Mouse (Mus musculus): ENCODE measurements around the gene Dnah2. TPM values are rescaled to one million over a fixed set of nuclear protein-coding genes. Genes with fewer than 3 reads are reported as not detected.

The Dnah2 gene
- polyA plus RNA-seq, 1 experiment from 2014 or later, result 0.90 TPM

DNA sequence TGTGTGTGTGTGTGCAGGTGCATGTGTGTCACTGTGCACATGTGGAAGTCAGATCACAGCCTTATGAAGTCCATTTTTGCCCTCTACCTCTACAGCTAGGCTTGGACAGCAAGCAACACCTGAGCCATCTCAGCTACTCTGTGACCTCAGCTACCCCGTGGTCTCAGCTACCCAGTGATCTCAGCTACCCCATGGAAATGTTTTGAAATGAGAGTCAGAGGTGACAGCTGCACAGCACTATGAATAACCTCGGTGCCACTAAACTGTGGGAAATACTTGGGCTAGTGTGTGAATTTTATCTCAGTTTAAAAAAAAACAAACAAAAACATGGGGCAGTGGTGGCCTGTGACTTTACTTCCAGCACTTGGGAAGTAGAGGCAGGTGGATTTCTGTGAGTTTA lies 58.0 kb downstream of the Dnah2 start:
- H3K9ac ChIP-seq (replicated peaks; ENCODE audit: low read length), result no peak overlapping the region
- H3K27me3 ChIP-seq (ENCODE audit: insufficient read depth, low read length), result no peaks in the 10 kb centered on the region
- no peaks in the 10 kb centered on the region for H3K4me1 ChIP-seq (ENCODE audit: insufficient read depth, low read length)
- no peaks in the 10 kb centered on the region for H3K9me3 ChIP-seq (ENCODE audit: low read length)
- H3K4me2 ChIP-seq (replicated peaks; ENCODE audit: low read depth, low read length), result no peak overlapping the region
- no peak for ATAC-seq (ENCODE audit: low FRiP score, low TSS enrichment)
- no peak overlapping the region for H3K4me3 ChIP-seq (ENCODE audit: low read length)
- no peaks in the 10 kb centered on the region for H3K36me3 ChIP-seq (ENCODE audit: insufficient read depth, low read length)
- H3K27ac ChIP-seq (ENCODE audit: low read length), result no peak overlapping the region
- 65% methylated on average over 2 of the region's 2 CpGs for WGBS

DNA sequence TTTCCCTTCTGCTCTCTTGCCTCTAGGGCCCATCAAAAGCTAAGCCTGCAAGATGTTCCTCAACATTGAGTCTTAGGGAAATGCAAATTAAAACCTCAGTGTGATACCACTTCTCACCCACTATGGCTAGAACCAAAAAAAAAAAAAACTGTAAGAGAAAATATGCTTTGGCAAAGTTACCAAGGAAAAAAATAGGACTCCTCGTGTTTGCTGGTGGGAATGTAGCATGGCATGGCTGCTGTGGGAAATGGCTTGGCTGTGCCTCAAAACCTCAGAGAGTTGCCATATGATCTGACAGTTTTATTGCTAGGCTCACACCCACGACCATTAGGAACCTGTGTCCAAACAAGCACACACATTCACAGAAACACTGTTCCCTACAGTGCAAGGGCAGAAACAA lies 61.4 kb downstream of the Dnah2 start:
- H3K36me3 ChIP-seq (ENCODE audit: insufficient read depth, low read length), result no peaks in the 10 kb centered on the region
- H3K9me3 ChIP-seq (ENCODE audit: low read length), result no peaks in the 10 kb centered on the region
- H3K9ac ChIP-seq (replicated peaks; ENCODE audit: low read length), result no peak overlapping the region
- no peaks in the 10 kb centered on the region for H3K4me1 ChIP-seq (ENCODE audit: insufficient read depth, low read length)
- no peak overlapping the region for H3K27ac ChIP-seq (ENCODE audit: low read length)
- H3K4me3 ChIP-seq (ENCODE audit: low read length), result no peak overlapping the region
- H3K27me3 ChIP-seq (ENCODE audit: insufficient read depth, low read length), result no peaks in the 10 kb centered on the region
- ATAC-seq (ENCODE audit: low FRiP score, low TSS enrichment), result no peak
- 53% methylated on average over 2 of the region's 2 CpGs for WGBS
- no peak overlapping the region for H3K4me2 ChIP-seq (replicated peaks; ENCODE audit: low read depth, low read length)

DNA sequence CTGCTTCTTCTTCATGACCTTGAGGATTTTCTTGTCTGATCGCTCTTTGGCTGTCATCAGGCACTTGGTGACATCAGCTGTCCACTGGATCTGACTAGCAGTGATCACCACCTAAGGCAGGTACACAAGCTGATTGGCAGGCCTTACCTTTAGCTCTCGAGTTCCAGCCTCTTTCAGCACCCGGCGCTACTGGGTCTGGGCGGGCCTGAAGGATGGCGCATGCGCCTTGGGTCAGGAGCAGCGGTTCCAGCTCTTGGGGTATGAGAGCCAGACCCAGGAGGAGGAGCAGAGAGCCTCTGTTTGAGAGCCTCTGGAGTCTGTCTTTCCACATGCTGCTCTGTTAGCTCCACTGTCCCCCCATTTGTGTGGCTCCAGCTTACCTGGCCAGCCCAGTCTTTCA lies 71.3 kb downstream of the Dnah2 start:
- H3K36me3 ChIP-seq (ENCODE audit: insufficient read depth, low read length), result no peaks in the 10 kb centered on the region
- ATAC-seq (ENCODE audit: low FRiP score, low TSS enrichment), result no peak
- H3K4me1 ChIP-seq (ENCODE audit: insufficient read depth, low read length), result no peaks in the 10 kb centered on the region
- H3K4me3 ChIP-seq (ENCODE audit: low read length), result no peak overlapping the region
- no peaks in the 10 kb centered on the region for H3K27me3 ChIP-seq (ENCODE audit: insufficient read depth, low read length)
- H3K4me2 ChIP-seq (replicated peaks; ENCODE audit: low read depth, low read length), result no peak overlapping the region
- H3K9ac ChIP-seq (replicated peaks; ENCODE audit: low read length), result no peak overlapping the region
- no peak overlapping the region for H3K27ac ChIP-seq (ENCODE audit: low read length)
- WGBS, result 92% methylated on average over 8 of the region's 8 CpGs
- no peaks in the 10 kb centered on the region for H3K9me3 ChIP-seq (ENCODE audit: low read length)

DNA sequence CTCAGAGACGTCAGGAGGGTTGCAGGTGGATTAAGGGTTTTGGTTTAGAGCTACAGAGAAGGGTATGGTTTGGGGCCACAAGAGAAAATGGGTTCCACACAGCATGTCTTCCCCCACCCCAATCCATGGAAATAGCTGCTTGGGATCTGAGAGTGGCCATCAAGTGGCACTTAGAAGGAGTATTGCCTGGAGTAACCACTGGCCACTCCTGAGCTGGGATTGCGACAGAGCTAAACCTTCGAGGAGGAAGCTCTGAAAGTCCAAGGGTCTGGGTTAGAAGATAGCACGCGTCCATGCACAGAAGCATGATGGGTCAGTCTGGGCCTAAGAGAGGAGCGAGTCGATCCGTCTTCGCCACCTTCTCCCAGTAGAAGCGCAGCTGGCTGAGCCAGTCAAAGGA lies 72.1 kb downstream of the Dnah2 start:
- H3K4me2 ChIP-seq (replicated peaks; ENCODE audit: low read depth, low read length), result no peak overlapping the region
- 94% methylated on average over 10 of the region's 10 CpGs for WGBS
- no peaks in the 10 kb centered on the region for H3K9me3 ChIP-seq (ENCODE audit: low read length)
- 0 out of 2 replicates have a peak, but pooled peaks cover under 1% of the 10 kb centered on the region for H3K4me1 ChIP-seq (ENCODE audit: insufficient read depth, low read length)
- no peaks in the 10 kb centered on the region for H3K27me3 ChIP-seq (ENCODE audit: insufficient read depth, low read length)
- H3K9ac ChIP-seq (replicated peaks; ENCODE audit: low read length), result no peak overlapping the region
- H3K27ac ChIP-seq (ENCODE audit: low read length), result no peak overlapping the region
- H3K4me3 ChIP-seq (ENCODE audit: low read length), result no peak overlapping the region
- no peak for ATAC-seq (ENCODE audit: low FRiP score, low TSS enrichment)
- H3K36me3 ChIP-seq (ENCODE audit: insufficient read depth, low read length), result no peaks in the 10 kb centered on the region

DNA sequence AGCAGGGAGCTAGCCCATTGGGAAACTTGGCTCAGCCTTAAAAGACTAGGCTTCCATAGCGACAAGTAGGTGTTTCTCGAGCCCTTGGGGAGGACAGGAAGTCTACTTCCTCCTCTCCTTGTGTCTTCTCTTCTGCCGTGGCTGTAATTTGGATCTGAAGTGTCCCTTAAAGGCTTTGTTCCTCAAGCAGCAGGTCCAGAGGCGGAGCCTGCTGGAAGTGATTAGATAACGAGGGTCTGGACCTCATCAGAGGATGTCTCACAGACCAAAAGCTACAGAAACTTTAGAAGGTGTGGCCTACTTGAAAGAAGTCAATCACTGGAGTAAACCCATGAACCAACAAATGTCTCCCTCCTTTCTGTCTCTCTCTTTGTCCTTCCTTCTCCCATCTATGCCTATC lies 74.2 kb downstream of the Dnah2 start:
- no peak overlapping the region for H3K4me2 ChIP-seq (replicated peaks; ENCODE audit: low read depth, low read length)
- ATAC-seq (ENCODE audit: low FRiP score, low TSS enrichment), result no peak
- H3K27ac ChIP-seq (ENCODE audit: low read length), result no peak overlapping the region
- H3K36me3 ChIP-seq (ENCODE audit: insufficient read depth, low read length), result no peaks in the 10 kb centered on the region
- WGBS, result 29% methylated on average over 5 of the region's 5 CpGs
- no peaks in the 10 kb centered on the region for H3K9me3 ChIP-seq (ENCODE audit: low read length)
- no peak overlapping the region for H3K4me3 ChIP-seq (ENCODE audit: low read length)
- no peaks in the 10 kb centered on the region for H3K27me3 ChIP-seq (ENCODE audit: insufficient read depth, low read length)
- no peak overlapping the region for H3K9ac ChIP-seq (replicated peaks; ENCODE audit: low read length)
- H3K4me1 ChIP-seq (ENCODE audit: insufficient read depth, low read length), result 0 out of 2 replicates have a peak, but pooled peaks cover 4% of the 10 kb centered on the region

DNA sequence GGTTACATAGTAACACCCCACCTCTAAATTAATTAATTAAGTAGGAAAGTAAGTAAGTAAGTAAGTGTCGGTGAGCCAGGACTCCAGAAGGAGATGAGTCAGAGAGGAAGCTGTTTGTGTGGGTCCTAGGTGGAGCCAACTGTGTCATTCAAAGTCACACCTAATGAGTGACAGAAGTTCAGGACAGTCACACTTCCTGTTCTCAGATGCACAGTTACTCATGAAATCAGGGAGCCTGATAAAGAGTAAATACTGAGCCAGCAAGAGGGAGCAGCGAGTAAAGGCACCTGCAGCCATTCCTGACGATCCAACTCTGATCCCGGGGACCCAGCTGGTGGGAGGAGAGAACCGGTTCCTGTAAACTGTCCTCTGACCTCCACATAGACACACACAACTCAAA lies 76.2 kb downstream of the Dnah2 start:
- 51% methylated on average over 5 of the region's 5 CpGs for WGBS
- no peak overlapping the region for H3K9ac ChIP-seq (replicated peaks; ENCODE audit: low read length)
- H3K4me1 ChIP-seq (ENCODE audit: insufficient read depth, low read length), result 0 out of 2 replicates have a peak, but pooled peaks cover 4% of the 10 kb centered on the region
- H3K9me3 ChIP-seq (ENCODE audit: low read length), result no peaks in the 10 kb centered on the region
- H3K4me2 ChIP-seq (replicated peaks; ENCODE audit: low read depth, low read length), result no peak overlapping the region
- H3K27ac ChIP-seq (ENCODE audit: low read length), result no peak overlapping the region
- no peaks in the 10 kb centered on the region for H3K27me3 ChIP-seq (ENCODE audit: insufficient read depth, low read length)
- no peak overlapping the region for H3K4me3 ChIP-seq (ENCODE audit: low read length)
- H3K36me3 ChIP-seq (ENCODE audit: insufficient read depth, low read length), result no peaks in the 10 kb centered on the region
- no peak for ATAC-seq (ENCODE audit: low FRiP score, low TSS enrichment)

DNA sequence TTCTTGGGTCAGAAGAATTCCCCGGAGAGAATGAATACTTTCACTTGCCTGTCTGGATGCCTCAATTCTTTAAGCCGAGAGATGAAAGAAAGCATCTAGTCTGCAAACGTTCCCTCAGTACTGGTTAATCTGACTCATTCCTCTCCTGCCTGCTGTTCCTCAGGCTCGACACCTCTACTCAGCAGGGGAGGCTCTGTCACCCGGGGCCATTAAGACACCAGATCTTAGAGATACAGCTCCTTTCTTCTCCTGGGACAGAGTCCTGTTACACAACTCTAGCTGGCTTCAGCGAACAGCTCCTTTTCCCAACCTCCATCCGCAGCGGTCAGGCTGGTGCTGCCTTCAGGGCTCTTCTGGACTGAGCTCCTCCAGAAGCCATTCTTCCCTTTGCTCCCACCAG lies 77.4 kb downstream of the Dnah2 start:
- Histone ChIP-seq H3K4me1 (ENCODE audit: insufficient read depth, low read length) (0 out of 2 replicates have a peak, but pooled peaks cover 4% of the 10 kb centered on the region), H3K27ac (ENCODE audit: low read length) (no peak overlapping the region), H3K4me3 (ENCODE audit: low read length) (no peak overlapping the region), H3K4me2 (replicated peaks; ENCODE audit: low read depth, low read length) (no peak overlapping the region), H3K27me3 (ENCODE audit: insufficient read depth, low read length) (no peaks in the 10 kb centered on the region), H3K9ac (replicated peaks; ENCODE audit: low read length) (no peak overlapping the region), H3K9me3 (ENCODE audit: low read length) (no peaks in the 10 kb centered on the region), H3K36me3 (ENCODE audit: insufficient read depth, low read length) (no peaks in the 10 kb centered on the region)
- no peak for ATAC-seq (ENCODE audit: low FRiP score, low TSS enrichment)
- WGBS, result 7% methylated on average over 8 of the region's 8 CpGs

DNA sequence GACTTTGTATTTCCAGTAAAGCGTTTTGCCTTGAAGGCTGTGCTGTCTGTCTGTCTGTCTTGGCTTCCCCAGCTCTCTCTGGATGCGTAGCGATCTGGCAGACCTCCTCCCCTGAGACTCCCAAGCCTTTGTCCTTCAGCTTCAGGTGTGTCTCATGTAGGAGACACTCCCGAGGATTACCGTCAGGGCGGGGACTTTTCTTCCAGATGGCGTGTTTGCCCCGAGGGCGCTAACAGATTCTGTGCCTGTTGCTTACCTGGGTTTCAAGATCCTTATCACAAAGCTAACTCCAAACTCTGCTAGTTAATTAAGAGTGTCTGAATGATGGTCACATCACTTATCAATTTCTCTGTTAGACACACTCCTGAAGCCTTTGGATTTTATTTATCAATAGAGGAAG lies 79.6 kb downstream of the Dnah2 start:
- Histone ChIP-seq H3K9me3 (ENCODE audit: low read length) (no peaks in the 10 kb centered on the region), H3K4me1 (ENCODE audit: insufficient read depth, low read length) (0 out of 2 replicates have a peak, but pooled peaks cover 4% of the 10 kb centered on the region), H3K4me3 (ENCODE audit: low read length) (no peak overlapping the region), H3K36me3 (ENCODE audit: insufficient read depth, low read length) (no peaks in the 10 kb centered on the region), H3K4me2 (replicated peaks; ENCODE audit: low read depth, low read length) (no peak overlapping the region), H3K27me3 (ENCODE audit: insufficient read depth, low read length) (no peaks in the 10 kb centered on the region), H3K27ac (ENCODE audit: low read length) (no peak overlapping the region), H3K9ac (replicated peaks; ENCODE audit: low read length) (no peak overlapping the region)
- 80% methylated on average over 9 of the region's 9 CpGs for WGBS
- no peak for ATAC-seq (ENCODE audit: low FRiP score, low TSS enrichment)

DNA sequence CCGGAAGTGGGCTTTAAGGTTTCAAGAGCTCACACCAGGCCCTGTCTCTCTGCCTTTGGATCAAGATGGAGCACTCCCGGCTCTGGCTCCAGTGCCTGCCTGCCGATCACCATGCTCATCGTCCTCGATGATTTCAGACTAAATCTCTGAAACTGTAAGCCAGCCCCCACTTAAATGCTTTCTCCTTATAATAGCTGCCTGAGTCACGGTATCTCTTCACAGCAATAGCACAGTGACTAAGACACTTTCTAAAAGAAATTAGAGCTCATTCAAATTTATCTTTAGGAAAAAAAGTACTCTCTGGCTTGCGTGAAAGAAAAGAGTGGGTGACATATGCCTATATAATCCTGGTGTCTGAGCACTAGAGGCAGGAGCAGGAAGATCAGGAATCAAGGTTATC lies 84.9 kb downstream of the Dnah2 start:
- Histone ChIP-seq H3K27ac (ENCODE audit: low read length) (no peak overlapping the region), H3K9me3 (ENCODE audit: low read length) (0 out of 2 replicates have a peak, but pooled peaks cover 3% of the 10 kb centered on the region), H3K4me3 (ENCODE audit: low read length) (no peak overlapping the region), H3K9ac (replicated peaks; ENCODE audit: low read length) (no peak overlapping the region), H3K4me1 (ENCODE audit: insufficient read depth, low read length) (no peaks in the 10 kb centered on the region), H3K27me3 (ENCODE audit: insufficient read depth, low read length) (no peaks in the 10 kb centered on the region), H3K4me2 (replicated peaks; ENCODE audit: low read depth, low read length) (no peak overlapping the region), H3K36me3 (ENCODE audit: insufficient read depth, low read length) (no peaks in the 10 kb centered on the region)
- WGBS, result 97% methylated on average over 7 of the region's 7 CpGs
- no peak for ATAC-seq (ENCODE audit: low FRiP score, low TSS enrichment)

DNA sequence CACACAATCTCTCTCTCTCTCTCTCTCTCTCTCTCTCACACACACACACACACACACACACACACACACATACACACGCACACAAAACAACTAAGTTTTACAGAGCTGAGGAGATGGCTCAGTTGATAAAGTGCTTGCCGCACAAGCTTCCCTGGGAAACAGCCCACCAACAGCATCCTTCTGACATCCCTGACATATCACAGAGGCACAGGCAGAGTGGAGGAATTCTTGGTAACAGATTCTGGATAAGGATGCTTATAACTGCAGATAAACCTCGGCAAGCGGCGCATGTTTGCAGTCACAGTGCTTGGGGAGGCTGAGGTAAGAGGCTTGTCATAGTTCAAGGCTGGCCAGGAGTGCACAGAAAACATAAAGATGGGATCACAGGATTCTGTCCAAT lies 87.3 kb downstream of the Dnah2 start:
- no peak overlapping the region for H3K4me2 ChIP-seq (replicated peaks; ENCODE audit: low read depth, low read length)
- H3K9ac ChIP-seq (replicated peaks; ENCODE audit: low read length), result no peak overlapping the region
- H3K4me1 ChIP-seq (ENCODE audit: insufficient read depth, low read length), result 0 out of 2 replicates have a peak, but pooled peaks cover 3% of the 10 kb centered on the region
- ATAC-seq (ENCODE audit: low FRiP score, low TSS enrichment), result no peak
- H3K36me3 ChIP-seq (ENCODE audit: insufficient read depth, low read length), result no peaks in the 10 kb centered on the region
- H3K9me3 ChIP-seq (ENCODE audit: low read length), result 0 out of 2 replicates have a peak, but pooled peaks cover 3% of the 10 kb centered on the region
- no peak overlapping the region for H3K27ac ChIP-seq (ENCODE audit: low read length)
- 73% methylated on average over 5 of the region's 5 CpGs for WGBS
- H3K4me3 ChIP-seq (ENCODE audit: low read length), result no peak overlapping the region
- H3K27me3 ChIP-seq (ENCODE audit: insufficient read depth, low read length), result no peaks in the 10 kb centered on the region

All from kidney, embryonic 16.5 days (tissue).